11 mouse cellular contexts compared by ENCODE assay signal in the genomic region with DNA sequence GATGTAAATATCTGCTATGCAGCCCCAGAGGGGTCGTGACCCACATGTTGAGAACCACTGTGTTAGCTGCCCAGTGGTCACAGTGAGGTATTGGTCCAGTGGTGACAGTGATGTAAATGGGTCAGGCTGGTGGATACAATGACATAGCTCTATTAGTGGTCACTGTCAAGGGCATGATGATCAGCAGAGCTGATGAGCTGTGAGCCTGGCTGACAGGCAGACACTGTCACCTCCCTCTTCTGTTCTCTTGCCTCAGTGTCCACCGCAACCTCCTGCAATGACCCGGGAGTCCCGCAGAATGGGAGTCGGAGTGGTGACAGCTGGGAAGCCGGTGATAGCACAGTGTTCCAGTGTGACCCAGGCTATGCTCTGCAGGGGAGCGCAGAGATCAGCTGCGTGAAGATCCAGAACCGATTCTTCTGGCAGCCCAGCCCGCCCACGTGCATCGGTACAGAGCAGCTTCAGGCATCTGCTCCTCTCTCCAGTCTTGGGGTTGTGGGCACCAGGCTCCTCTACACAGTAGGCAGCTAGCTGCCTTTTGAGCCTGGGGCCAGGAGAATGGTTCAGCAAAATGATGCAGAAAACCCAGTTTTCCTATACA.
DNase-seq lines count a peak whose midpoint lies in the region.
"Had no signal": no experiment of that assay in that cellular context is flagged by ENCODE, and none has a peak within 500 bp of the region (broad histone marks: within the 10 kb centered on the region; RNA-seq: fewer than 3 reads in every experiment).

No protein-coding gene starts in this region.

- DNase-seq in frontal cortex, adult 2 months (ENCODE audit: extremely low spot score in 1 of 2, low spot score in 1 of 2), result peak; percentile 57 to 73
- DNase-seq in frontal cortex, postnatal 10 days (ENCODE audit: low spot score in 2 of 2), result no peak
- peak; percentile 44 to 54 for DNase-seq in cerebellum, postnatal 14 days
- peak; percentile 50 to 53 for DNase-seq in layer of hippocampus, postnatal 36 days
- DNase-seq in right cerebral cortex, adult 2 months (ENCODE audit: low spot score in 2 of 2), result peak; percentile 61 to 74
- no peak for DNase-seq in urinary bladder, postnatal 25 days (ENCODE audit: low spot score)
- no peak for DNase-seq in urinary bladder, postnatal 14 days (ENCODE audit: low spot score)
- no peak for DNase-seq in adrenal gland, adult 18-20 months (ENCODE audit: low spot score in 2 of 2)
- DNase-seq: heart, postnatal 10 days; lung, postnatal 4 days; thymus, postnatal 36 days had no signal

Comparison
In these comparisons a context has a peak if more than half of its experiments do, and no peak if none do; other contexts are left out.
1. DNase-seq: peak in frontal cortex, adult 2 months (2 of 2), cerebellum, postnatal 14 days (2 of 2), layer of hippocampus, postnatal 36 days (2 of 2) and right cerebral cortex, adult 2 months (2 of 2); none in frontal cortex, postnatal 10 days (0 of 2), urinary bladder, postnatal 25 days (single experiment), urinary bladder, postnatal 14 days (single experiment) and adrenal gland, adult 18-20 months (0 of 2).